29 mouse cellular contexts compared by ENCODE assay signal in the genomic region with DNA sequence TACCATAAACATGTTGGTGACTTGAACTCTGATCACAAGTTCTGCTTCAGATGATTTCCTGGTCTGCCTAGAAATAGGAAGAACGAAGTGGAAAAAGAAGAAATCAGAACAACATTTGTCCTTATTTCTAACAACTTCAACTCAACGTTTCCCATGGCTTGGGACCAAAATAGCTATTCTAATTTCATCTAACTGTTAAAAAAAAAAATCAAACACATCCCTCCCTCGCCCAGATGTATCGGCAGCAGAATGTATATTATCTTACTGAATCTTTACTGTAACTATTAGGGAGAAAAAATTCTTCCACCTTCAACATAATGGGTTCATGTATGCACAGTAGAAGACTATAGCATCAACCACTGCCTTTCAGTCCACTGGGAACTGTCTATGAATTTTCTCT.
"Had no signal": no experiment of that assay in that cellular context is flagged by ENCODE, and none has a peak within 500 bp of the region (broad histone marks: within the 10 kb centered on the region; RNA-seq: fewer than 3 reads in every experiment).

No protein-coding gene starts in this region.

- H3K27me3 ChIP-seq: limb, embryonic 12.5 days; limb, embryonic 13.5 days; limb, embryonic 15.5 days; liver, embryonic 12.5 days; liver, embryonic 13.5 days; liver, embryonic 15.5 days; lung, embryonic 15.5 days; megakaryocyte, embryonic 14.5 days; midbrain, embryonic 12.5 days; midbrain, embryonic 13.5 days; midbrain, embryonic 15.5 days had no signal

- H3K4me2 ChIP-seq: limb, embryonic 12.5 days; limb, embryonic 13.5 days; limb, embryonic 15.5 days; liver, embryonic 11.5 days; liver, embryonic 12.5 days; liver, embryonic 13.5 days; liver, embryonic 15.5 days; lung, embryonic 14.5 days; lung, embryonic 15.5 days; midbrain, embryonic 11.5 days; midbrain, embryonic 12.5 days; midbrain, embryonic 13.5 days; midbrain, embryonic 15.5 days had no signal

- H3K9me3 ChIP-seq: limb, embryonic 10.5 days; limb, embryonic 12.5 days; limb, embryonic 13.5 days; limb, embryonic 15.5 days; liver, embryonic 12.5 days; liver, embryonic 13.5 days; liver, embryonic 15.5 days; lung, embryonic 15.5 days; megakaryocyte, embryonic 14.5 days; midbrain, embryonic 10.5 days; midbrain, embryonic 12.5 days; midbrain, embryonic 13.5 days; midbrain, embryonic 15.5 days had no signal

- H3K9ac ChIP-seq: limb, embryonic 12.5 days; limb, embryonic 13.5 days; limb, embryonic 15.5 days; liver, embryonic 12.5 days; liver, embryonic 13.5 days; liver, embryonic 14.5 days; liver, embryonic 15.5 days; liver, postnatal 0 days; lung, embryonic 14.5 days; lung, embryonic 15.5 days; midbrain, embryonic 12.5 days; midbrain, embryonic 13.5 days; midbrain, embryonic 15.5 days had no signal

- H3K36me3 ChIP-seq: limb, embryonic 10.5 days; limb, embryonic 12.5 days; limb, embryonic 13.5 days; limb, embryonic 15.5 days; liver, embryonic 12.5 days; liver, embryonic 13.5 days; liver, embryonic 15.5 days; lung, embryonic 15.5 days; midbrain, embryonic 10.5 days; midbrain, embryonic 12.5 days; midbrain, embryonic 13.5 days; midbrain, embryonic 15.5 days had no signal

- H3K27ac ChIP-seq: limb, embryonic 10.5 days; limb, embryonic 12.5 days; limb, embryonic 13.5 days; limb, embryonic 15.5 days; liver, embryonic 12.5 days; liver, embryonic 13.5 days; liver, embryonic 14.5 days; liver, embryonic 15.5 days; lung, embryonic 15.5 days; macrophage; midbrain, embryonic 10.5 days; midbrain, embryonic 12.5 days; midbrain, embryonic 13.5 days; midbrain, embryonic 15.5 days had no signal

- H3K4me3 ChIP-seq: limb, embryonic 10.5 days; limb, embryonic 12.5 days; limb, embryonic 13.5 days; limb, embryonic 15.5 days; liver, embryonic 12.5 days; liver, embryonic 13.5 days; liver, embryonic 15.5 days; lung, embryonic 15.5 days; megakaryocyte, embryonic 14.5 days; midbrain, embryonic 10.5 days; midbrain, embryonic 12.5 days; midbrain, embryonic 13.5 days; midbrain, embryonic 15.5 days; myocyte had no signal

- H3K4me1 ChIP-seq: limb, embryonic 10.5 days; limb, embryonic 12.5 days; limb, embryonic 13.5 days; limb, embryonic 15.5 days; liver, embryonic 12.5 days; liver, embryonic 13.5 days; liver, embryonic 15.5 days; lung, embryonic 15.5 days; megakaryocyte, embryonic 14.5 days; midbrain, embryonic 10.5 days; midbrain, embryonic 12.5 days; midbrain, embryonic 13.5 days; midbrain, embryonic 15.5 days had no signal

- DNase-seq: liver; liver, embryonic 13.5 days; liver, postnatal 0 days; lung, adult 18-20 months; lung, adult 2 months; lung, embryonic 14.5 days; lung, postnatal 10 days; lung, postnatal 14 days; lung, postnatal 36 days; lung, postnatal 4 days had no signal

- ATAC-seq: liver, embryonic 12.5 days; liver, postnatal 0 days; lung, postnatal 0 days; midbrain, embryonic 13.5 days; midbrain, embryonic 15.5 days; midbrain, embryonic 16.5 days had no signal
